Mouse (Mus musculus) kidney, adult 2 months (tissue): ENCODE measurements around the gene Orm1. TPM values are rescaled to one million over a fixed set of nuclear protein-coding genes. Genes with fewer than 3 reads are reported as not detected.
A peak's percentile ranks its signal among the peaks of the same experiment; 100 is the strongest.

Source experiments
- DNase-seq: peaks from one replicate; pipeline ENCODE4 v3.0.0; 2021
- H3K27ac ChIP-seq: fragments of 200-500 bp; 2 replicates; pipeline ENCODE4 v1.5.1; 2012; ENCODE audit warnings: low read depth, low read length, control low read depth, inconsistent platforms; ENCODE audit not compliant: insufficient read depth
- H3K27me3 ChIP-seq: fragments of 200-500 bp; replicated peaks from 2 replicates; pipeline ENCODE4 v1.6.1; 2012; ENCODE audit warnings: mild to moderate bottlenecking, moderate library complexity, low read length, inconsistent platforms; ENCODE audit not compliant: control insufficient read depth, insufficient read depth
- H3K36me3 ChIP-seq: fragments of 200-500 bp; 2 replicates; pipeline ENCODE4 v1.6.1; 2012; ENCODE audit warnings: mild to moderate bottlenecking, moderate library complexity, low read length, inconsistent platforms; ENCODE audit not compliant: control insufficient read depth, insufficient read depth
- H3K4me1 ChIP-seq: fragments of 200-500 bp; 2 replicates; pipeline ENCODE4 v1.6.1; 2011; ENCODE audit warnings: low read length; ENCODE audit not compliant: control insufficient read depth, insufficient read depth
- H3K4me3 ChIP-seq: fragments of 200-500 bp; 2 replicates; pipeline ENCODE4 v1.5.1; 2011; ENCODE audit warnings: mild to moderate bottlenecking, low read depth, low read length, control low read depth; ENCODE audit not compliant: insufficient read depth
- CTCF ChIP-seq: fragments of 200-500 bp; conservative IDR thresholded peaks from 2 replicates; pipeline ENCODE4 v1.5.1; 2011; ENCODE audit warnings: low read depth, mild to moderate bottlenecking, control low read depth, low read length, moderate library complexity, mixed read lengths; ENCODE audit not compliant: insufficient read depth, insufficient read length
- POLR2A ChIP-seq: fragments of 200-500 bp; IDR thresholded peaks from one replicate; pipeline ENCODE4 v1.6.1; 2011; ENCODE audit warnings: low read depth, low read length, control low read depth
- WGBS: fragments of 180-500 bp; shearing (Covaris S2); methylation state at CpG from one replicate; pipeline ENCODE4 v1.1.7; 2018; 5-methylcytosine and 5-hydroxymethylcytosine counted together
- polyA plus RNA-seq: library from polyadenylated mRNA; depleted of rRNA; stranded (reverse); fragments of >200 nt; gene quantifications from 2 replicates; pipeline ENCODE4 v1.2.3, GENCODE M21; 2012

The Orm1 gene
- polyA plus RNA-seq, 1 experiment, result 7.1 TPM

DNA sequence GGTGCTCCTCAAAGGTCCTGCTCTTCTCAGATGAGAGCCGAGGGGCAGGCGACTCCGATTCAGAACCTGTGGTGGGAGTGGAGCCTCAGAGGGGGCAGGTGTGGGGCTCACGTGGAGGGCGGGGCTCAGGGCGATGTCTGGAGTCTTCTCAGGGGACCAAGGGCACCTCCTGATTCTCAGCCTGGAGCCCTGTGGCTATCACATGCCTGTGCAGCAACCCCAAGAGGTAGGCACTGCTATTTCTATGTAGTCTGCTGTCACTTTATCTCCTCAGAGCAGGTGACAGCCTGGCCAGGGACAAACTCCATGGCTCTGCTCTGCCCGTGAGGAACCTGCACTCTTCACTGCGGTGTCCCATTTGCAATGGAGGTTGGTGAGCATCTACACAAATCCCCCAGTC lies 29.0 kb downstream of the Orm1 start:
- Histone ChIP-seq H3K4me1 (no peaks in the 10 kb centered on the region), H3K36me3 (no peaks in the 10 kb centered on the region), H3K4me3 (no peak overlapping the region), H3K27me3 (no peaks in the 10 kb centered on the region), H3K27ac (no peak overlapping the region)
- no peak for DNase-seq
- TF ChIP-seq CTCF, result no peak
- WGBS, result 94% methylated on average over 8 of the region's 8 CpGs

DNA sequence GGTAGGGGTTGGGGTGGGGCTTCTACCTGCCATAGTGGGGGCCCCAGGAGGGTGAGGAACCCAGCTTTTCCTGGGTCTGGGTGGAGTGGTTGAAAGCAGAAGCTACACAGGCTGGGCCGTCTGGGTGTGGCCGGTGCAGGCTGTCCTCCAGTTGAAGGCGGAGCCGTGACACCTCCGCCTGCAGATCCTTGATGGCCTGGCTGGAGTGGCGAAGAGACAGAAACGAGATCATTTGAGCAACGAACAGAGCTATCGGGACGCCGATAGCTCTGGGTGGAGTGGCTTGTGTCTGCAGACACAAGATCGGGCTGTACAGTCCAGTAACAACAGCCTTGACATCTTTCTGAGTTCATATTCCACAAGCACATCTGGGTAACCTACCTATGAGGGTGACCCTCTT lies 30.0 kb downstream of the Orm1 start:
- H3K4me3 ChIP-seq, result no peak overlapping the region
- no peak for TF ChIP-seq POLR2A
- no peak for TF ChIP-seq CTCF
- DNase-seq, result no peak
- no peaks in the 10 kb centered on the region for H3K4me1 ChIP-seq
- no peaks in the 10 kb centered on the region for H3K36me3 ChIP-seq
- no peaks in the 10 kb centered on the region for H3K27me3 ChIP-seq
- 73% methylated on average over 12 of the region's 12 CpGs for WGBS
- H3K27ac ChIP-seq, result no peak overlapping the region

- H3K4me3 ChIP-seq, result no peak overlapping the region
- H3K36me3 ChIP-seq, result no peaks in the 10 kb centered on the region
- no peak overlapping the region for H3K27ac ChIP-seq
- no peak for DNase-seq
- no peaks in the 10 kb centered on the region for H3K27me3 ChIP-seq
- H3K4me1 ChIP-seq, result no peaks in the 10 kb centered on the region
- TF ChIP-seq CTCF (no peak), POLR2A (no peak)
- 84% methylated on average over 1 of the region's 1 CpGs for whole genome bisulfite sequencing
Observed at GRCm38 (mm10) chr4:63375367-63375766, 31.0 kb downstream of the Orm1 start.

DNA sequence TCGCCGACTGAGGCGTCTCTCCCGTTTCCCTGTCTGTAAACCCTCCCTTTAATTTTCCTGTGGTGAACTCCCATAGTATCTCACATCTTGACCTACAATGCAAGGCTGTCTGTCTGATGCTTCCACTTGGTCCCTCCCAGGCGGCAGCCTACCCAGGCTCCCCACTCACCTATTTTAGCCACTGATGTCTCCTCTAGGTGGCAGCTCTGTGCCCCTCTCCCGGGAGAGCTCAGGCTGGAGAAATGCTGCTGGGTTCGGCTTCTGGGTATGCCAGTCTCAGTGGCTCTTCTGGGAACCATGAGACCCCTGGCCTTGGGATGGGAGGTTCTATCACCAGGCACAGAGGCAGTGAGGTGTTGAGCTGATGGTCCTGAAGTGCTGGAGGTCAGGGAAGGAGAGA lies 33.1 kb downstream of the Orm1 start:
- Histone ChIP-seq H3K36me3 (no peaks in the 10 kb centered on the region), H3K27ac (no peak overlapping the region)
- 72% methylated on average over 7 of the region's 7 CpGs for WGBS

GRCm38 (mm10) chr4:63382676-63383369 lies 38.5 kb downstream of the Orm1 start:
- 81% methylated on average over 4 of the region's 4 CpGs for WGBS
- DNase-seq, result no peak
- TF ChIP-seq CTCF, result no peak
- no peak for TF ChIP-seq POLR2A
- Histone ChIP-seq H3K4me3 (no peak overlapping the region), H3K36me3 (no peaks in the 10 kb centered on the region), H3K27ac (no peak overlapping the region), H3K27me3 (no peaks in the 10 kb centered on the region), H3K4me1 (no peaks in the 10 kb centered on the region)

More for the DNA sequence above, 33.1 kb downstream of the Orm1 start:
- Histone ChIP-seq H3K27me3 (no peaks in the 10 kb centered on the region), H3K4me3 (no peak overlapping the region), H3K4me1 (no peaks in the 10 kb centered on the region)
- DNase-seq, result no peak
- TF ChIP-seq CTCF (peak; percentile 34; the same call in 1 of the 2 replicates), POLR2A (no peak)

- TF ChIP-seq POLR2A (no peak), CTCF (no peak)
- Histone ChIP-seq H3K27ac (no peak overlapping the region), H3K4me3 (no peak overlapping the region), H3K36me3 (no peaks in the 10 kb centered on the region), H3K4me1 (no peaks in the 10 kb centered on the region), H3K27me3 (no peaks in the 10 kb centered on the region)
- 80% methylated on average over 12 of the region's 12 CpGs for WGBS
- no peak for DNase-seq
Observed at GRCm38 (mm10) chr4:63383474-63383873, 39.1 kb downstream of the Orm1 start.

DNA sequence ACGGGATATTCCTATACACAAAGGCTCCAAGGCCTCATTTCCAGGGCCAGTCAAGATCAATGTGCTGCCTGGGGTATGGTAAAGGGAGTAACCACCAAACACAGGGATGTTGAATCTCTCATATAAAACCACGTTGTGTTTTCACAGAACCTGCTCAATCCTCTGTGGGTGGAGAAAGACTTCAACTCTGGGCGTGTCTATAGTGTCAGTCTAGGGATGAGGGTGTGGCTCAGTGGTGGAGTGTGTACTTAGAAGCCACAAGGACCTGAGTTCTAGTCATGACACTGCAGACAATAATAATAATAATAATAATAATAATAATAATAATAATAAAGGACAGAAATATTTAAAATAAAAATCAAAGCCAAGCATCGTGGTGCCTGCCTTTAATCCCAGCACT lies 39.9 kb downstream of the Orm1 start:
- Histone ChIP-seq H3K27ac (no peak overlapping the region), H3K36me3 (no peaks in the 10 kb centered on the region), H3K27me3 (no peaks in the 10 kb centered on the region), H3K4me3 (no peak overlapping the region), H3K4me1 (no peaks in the 10 kb centered on the region)
- no peak for DNase-seq
- TF ChIP-seq CTCF (no peak), POLR2A (no peak)
- 89% methylated on average over 4 of the region's 4 CpGs for WGBS

GRCm38 (mm10) chr4:63385253-63385652 lies 40.9 kb downstream of the Orm1 start:
- Histone ChIP-seq H3K27me3 (no peaks in the 10 kb centered on the region), H3K4me3 (no peak overlapping the region), H3K27ac (no peak overlapping the region), H3K4me1 (no peaks in the 10 kb centered on the region), H3K36me3 (no peaks in the 10 kb centered on the region)
- TF ChIP-seq CTCF (no peak), POLR2A (no peak)
- 93% methylated on average over 3 of the region's 3 CpGs for WGBS
- DNase-seq, result no peak
